Mouse (Mus musculus): ENCODE measurements at regions not wholly inside any gene's neighbourhood (a gene's known extent, or its start where the extent isn't known, plus 50 kb on each side); places are given as distances from the start of the nearest gene placed in this dataset.

- Histone ChIP-seq H3K36me3 (ENCODE audit: control insufficient read depth, insufficient read depth, low read length) (no peaks in the 10 kb centered on the region), H3K9ac (ENCODE audit: low read depth, low read length) (no peak overlapping the region)
- no peak for DNase-seq (ENCODE audit: low spot score)
These were observed 245.9 kb upstream of the Xylt1 start for GRCm38 (mm10) chr7:117134869-117135268.

GRCm38 (mm10) chr7:117138681-117139080, 242.1 kb upstream of the Xylt1 start:
- no peak overlapping the region for H3K4me3 ChIP-seq (ENCODE audit: low read depth, low read length)
- ATAC-seq (ENCODE audit: low FRiP score) (no peak), DNase-seq (ENCODE audit: low spot score) (no peak)
- H3K9ac ChIP-seq (ENCODE audit: low read depth, low read length) = no peak overlapping the region
- H3K36me3 ChIP-seq (ENCODE audit: control insufficient read depth, insufficient read depth, low read length) = no peaks in the 10 kb centered on the region
- H3K27me3 ChIP-seq (ENCODE audit: control insufficient read depth, insufficient read depth, low read length) = no peaks in the 10 kb centered on the region
- H3K4me1 ChIP-seq (replicated peaks; ENCODE audit: control insufficient read depth, insufficient read depth, low read length) = peaks cover 10% of the 10 kb centered on the region
- no peaks in the 10 kb centered on the region for H3K9me3 ChIP-seq (ENCODE audit: control insufficient read depth, low read length)
- no peak overlapping the region for H3K27ac ChIP-seq (ENCODE audit: low read depth, low read length)
- WGBS = 60% methylated on average over 1 of the region's 1 CpGs
- H3K4me2 ChIP-seq (replicated peaks; ENCODE audit: low read depth, low read length) = no peak overlapping the region

More at GRCm38 (mm10) chr7:117134869-117135268, 245.9 kb upstream of the Xylt1 start:
- WGBS = 83% methylated on average over 1 of the region's 1 CpGs
- no peak overlapping the region for H3K27ac ChIP-seq (ENCODE audit: low read depth, low read length)
- no peaks in the 10 kb centered on the region for H3K9me3 ChIP-seq (ENCODE audit: control insufficient read depth, low read length)
- no peak overlapping the region for H3K4me3 ChIP-seq (ENCODE audit: low read depth, low read length)
- H3K4me1 ChIP-seq (replicated peaks; ENCODE audit: control insufficient read depth, insufficient read depth, low read length) = peaks cover 5% of the 10 kb centered on the region; the same call in 1 of the 2 replicates
- ATAC-seq (ENCODE audit: low FRiP score) = no peak
- no peaks in the 10 kb centered on the region for H3K27me3 ChIP-seq (ENCODE audit: control insufficient read depth, insufficient read depth, low read length)
- no peak overlapping the region for H3K4me2 ChIP-seq (replicated peaks; ENCODE audit: low read depth, low read length)

GRCm38 (mm10) chr7:117139245-117139970, 241.4 kb upstream of the Xylt1 start:
- Histone ChIP-seq H3K4me2 (replicated peaks; ENCODE audit: low read depth, low read length) (no peak overlapping the region), H3K9ac (ENCODE audit: low read depth, low read length) (no peak overlapping the region), H3K36me3 (ENCODE audit: control insufficient read depth, insufficient read depth, low read length) (no peaks in the 10 kb centered on the region), H3K4me3 (ENCODE audit: low read depth, low read length) (no peak overlapping the region), H3K27me3 (ENCODE audit: control insufficient read depth, insufficient read depth, low read length) (no peaks in the 10 kb centered on the region), H3K4me1 (replicated peaks; ENCODE audit: control insufficient read depth, insufficient read depth, low read length) (peaks cover 10% of the 10 kb centered on the region), H3K27ac (ENCODE audit: low read depth, low read length) (peak overlapping the region; percentile 56; the same call in 1 of the 2 replicates), H3K9me3 (ENCODE audit: control insufficient read depth, low read length) (no peaks in the 10 kb centered on the region)
- peak; percentile 94 for ATAC-seq (ENCODE audit: low FRiP score)
- WGBS = 10% methylated on average over 5 of the region's 5 CpGs
- DNase-seq (ENCODE audit: low spot score) = peak; percentile 75

GRCm38 (mm10) chr7:117139971-117140247, 240.9 kb upstream of the Xylt1 start:
- Histone ChIP-seq H3K27me3 (ENCODE audit: control insufficient read depth, insufficient read depth, low read length) (no peaks in the 10 kb centered on the region), H3K4me3 (ENCODE audit: low read depth, low read length) (no peak overlapping the region), H3K4me2 (replicated peaks; ENCODE audit: low read depth, low read length) (no peak overlapping the region), H3K27ac (ENCODE audit: low read depth, low read length) (no peak overlapping the region), H3K9me3 (ENCODE audit: control insufficient read depth, low read length) (no peaks in the 10 kb centered on the region), H3K9ac (ENCODE audit: low read depth, low read length) (no peak overlapping the region), H3K4me1 (replicated peaks; ENCODE audit: control insufficient read depth, insufficient read depth, low read length) (peaks cover 10% of the 10 kb centered on the region), H3K36me3 (ENCODE audit: control insufficient read depth, insufficient read depth, low read length) (no peaks in the 10 kb centered on the region)
- DNase-seq (ENCODE audit: low spot score) (no peak), ATAC-seq (ENCODE audit: low FRiP score) (peak; percentile 12; the same call in 1 of the 2 replicates)
- 44% methylated on average over 1 of the region's 1 CpGs for WGBS

GRCm38 (mm10) chr7:117146809-117147208, 234.0 kb upstream of the Xylt1 start:
- no peak overlapping the region for H3K4me2 ChIP-seq (replicated peaks; ENCODE audit: low read depth, low read length)
- no peak overlapping the region for H3K9ac ChIP-seq (ENCODE audit: low read depth, low read length)
- no peaks in the 10 kb centered on the region for H3K36me3 ChIP-seq (ENCODE audit: control insufficient read depth, insufficient read depth, low read length)
- H3K27ac ChIP-seq (ENCODE audit: low read depth, low read length) = no peak overlapping the region
- ATAC-seq (ENCODE audit: low FRiP score) (no peak), DNase-seq (ENCODE audit: low spot score) (no peak)
- H3K9me3 ChIP-seq (ENCODE audit: control insufficient read depth, low read length) = no peaks in the 10 kb centered on the region
- no peaks in the 10 kb centered on the region for H3K27me3 ChIP-seq (ENCODE audit: control insufficient read depth, insufficient read depth, low read length)
- H3K4me1 ChIP-seq (replicated peaks; ENCODE audit: control insufficient read depth, insufficient read depth, low read length) = no peaks in the 10 kb centered on the region
- WGBS = 89% methylated on average over 7 of the region's 7 CpGs
- H3K4me3 ChIP-seq (ENCODE audit: low read depth, low read length) = no peak overlapping the region

- no peak overlapping the region for H3K27ac ChIP-seq (ENCODE audit: low read depth, low read length)
- no peak for ATAC-seq (ENCODE audit: low FRiP score)
- H3K4me2 ChIP-seq (replicated peaks; ENCODE audit: low read depth, low read length) = no peak overlapping the region
- no peaks in the 10 kb centered on the region for H3K9me3 ChIP-seq (ENCODE audit: control insufficient read depth, low read length)
- H3K9ac ChIP-seq (ENCODE audit: low read depth, low read length) = no peak overlapping the region
- no peak for DNase-seq (ENCODE audit: low spot score)
- 54% methylated on average over 7 of the region's 8 CpGs for WGBS
- H3K4me3 ChIP-seq (ENCODE audit: low read depth, low read length) = no peak overlapping the region
- H3K36me3 ChIP-seq (ENCODE audit: control insufficient read depth, insufficient read depth, low read length) = no peaks in the 10 kb centered on the region
- no peaks in the 10 kb centered on the region for H3K4me1 ChIP-seq (replicated peaks; ENCODE audit: control insufficient read depth, insufficient read depth, low read length)
- H3K27me3 ChIP-seq (ENCODE audit: control insufficient read depth, insufficient read depth, low read length) = no peaks in the 10 kb centered on the region
These were observed 230.4 kb upstream of the Xylt1 start for GRCm38 (mm10) chr7:117150355-117150754.

- H3K27ac ChIP-seq (ENCODE audit: low read depth, low read length) = no peak overlapping the region
- H3K27me3 ChIP-seq (ENCODE audit: control insufficient read depth, insufficient read depth, low read length) = no peaks in the 10 kb centered on the region
- no peaks in the 10 kb centered on the region for H3K4me1 ChIP-seq (replicated peaks; ENCODE audit: control insufficient read depth, insufficient read depth, low read length)
- ATAC-seq (ENCODE audit: low FRiP score) (no peak), DNase-seq (ENCODE audit: low spot score) (no peak)
- WGBS = 90% methylated on average over 5 of the region's 5 CpGs
- no peak overlapping the region for H3K9ac ChIP-seq (ENCODE audit: low read depth, low read length)
- no peaks in the 10 kb centered on the region for H3K36me3 ChIP-seq (ENCODE audit: control insufficient read depth, insufficient read depth, low read length)
- H3K4me3 ChIP-seq (ENCODE audit: low read depth, low read length) = no peak overlapping the region
- H3K4me2 ChIP-seq (replicated peaks; ENCODE audit: low read depth, low read length) = no peak overlapping the region
- H3K9me3 ChIP-seq (ENCODE audit: control insufficient read depth, low read length) = no peaks in the 10 kb centered on the region
These were observed 226.8 kb upstream of the Xylt1 start for GRCm38 (mm10) chr7:117153826-117154550.

- no peak overlapping the region for H3K4me2 ChIP-seq (replicated peaks; ENCODE audit: low read depth, low read length)
- H3K4me1 ChIP-seq (replicated peaks; ENCODE audit: control insufficient read depth, insufficient read depth, low read length) = no peaks in the 10 kb centered on the region
- DNase-seq (ENCODE audit: low spot score) = peak; percentile 32
- ATAC-seq (ENCODE audit: low FRiP score) = peak; percentile 60
- H3K27me3 ChIP-seq (ENCODE audit: control insufficient read depth, insufficient read depth, low read length) = no peaks in the 10 kb centered on the region
- no peak overlapping the region for H3K4me3 ChIP-seq (ENCODE audit: low read depth, low read length)
- no peaks in the 10 kb centered on the region for H3K9me3 ChIP-seq (ENCODE audit: control insufficient read depth, low read length)
- no peak overlapping the region for H3K9ac ChIP-seq (ENCODE audit: low read depth, low read length)
- H3K36me3 ChIP-seq (ENCODE audit: control insufficient read depth, insufficient read depth, low read length) = no peaks in the 10 kb centered on the region
- 44% methylated on average over 3 of the region's 3 CpGs for WGBS
- no peak overlapping the region for H3K27ac ChIP-seq (ENCODE audit: low read depth, low read length)
These were observed 219.4 kb upstream of the Xylt1 start for GRCm38 (mm10) chr7:117161193-117161908.
